ENCODE assay signal across 9 mouse cellular contexts in the genomic region with DNA sequence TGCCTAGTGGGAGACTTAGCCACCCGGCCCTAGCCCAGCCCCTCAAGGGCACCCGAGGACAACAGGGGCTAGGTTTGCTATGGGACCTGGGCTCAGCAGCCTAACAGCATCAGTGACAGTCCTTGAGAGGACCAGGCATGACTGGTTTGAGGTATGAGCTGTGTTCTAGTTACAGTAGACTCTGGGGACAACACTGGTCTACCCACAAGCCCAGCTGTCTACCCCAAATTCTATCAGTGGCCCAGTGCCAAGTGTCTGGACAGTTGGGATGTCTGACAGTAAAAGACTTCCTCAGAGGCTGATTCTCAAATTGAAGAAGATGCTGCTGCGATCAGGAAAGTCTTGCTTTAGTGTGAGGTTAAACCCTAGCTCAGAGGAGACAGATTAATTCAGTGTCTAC. TPM values are rescaled to one million over a fixed set of nuclear protein-coding genes. Genes with fewer than 3 reads are reported as not detected.
DNase-seq lines count a peak whose midpoint lies in the region; ATAC-seq lines count a peak whose summit lies in the region.
"Had no signal": no experiment of that assay in that cellular context is flagged by ENCODE, and none has a peak within 500 bp of the region (broad histone marks: within the 10 kb centered on the region; RNA-seq: fewer than 3 reads in every experiment).

No protein-coding gene starts in this region.

- no peaks in the 10 kb centered on the region for H3K9me3 ChIP-seq in heart, embryonic 16.5 days (replicated peaks; ENCODE audit: control insufficient read depth, low read length)
- no peaks in the 10 kb centered on the region for H3K9me3 ChIP-seq in lung, embryonic 15.5 days
- H3K9me3 ChIP-seq: forebrain, embryonic 10.5 days had no signal

- peak overlapping the region; percentile 47 for H3K27ac ChIP-seq in heart, embryonic 16.5 days (ENCODE audit: low read length)
- H3K27ac ChIP-seq in lung, embryonic 15.5 days = peak overlapping the region; percentile 76
- H3K27ac ChIP-seq: forebrain, embryonic 10.5 days had no signal

- no peak for ATAC-seq in heart, embryonic 16.5 days (replicated peaks; ENCODE audit: extremely low read depth, insufficient read depth, low FRiP score)
- peak; percentile 43; the same call in 1 of the 2 replicates for ATAC-seq in lung, embryonic 15.5 days (ENCODE audit: borderline replicate concordance, extremely low read depth, low FRiP score, low TSS enrichment)
- ATAC-seq in granulocyte monocyte progenitor cell, adult 5-6 weeks (replicated peaks; ENCODE audit: poor library complexity, severe bottlenecking) = no peak
- ATAC-seq: inflammation-experienced regulatory T-cells, adult 6 months had no signal

- no peak overlapping the region for H3K4me2 ChIP-seq in heart, embryonic 16.5 days (ENCODE audit: low read depth, low read length)
- no peak overlapping the region for H3K4me2 ChIP-seq in lung, embryonic 15.5 days

- H3K4me3 ChIP-seq in heart, embryonic 16.5 days (ENCODE audit: low read length) = no peak overlapping the region
- H3K4me3 ChIP-seq in lung, embryonic 15.5 days = no peak overlapping the region
- H3K4me3 ChIP-seq: forebrain, embryonic 10.5 days had no signal

- WGBS in heart, embryonic 16.5 days = 62% methylated on average over 3 of the region's 3 CpGs
- WGBS in lung, embryonic 15.5 days = 72% methylated on average over 3 of the region's 3 CpGs

- no peaks in the 10 kb centered on the region for H3K27me3 ChIP-seq in heart, embryonic 16.5 days (ENCODE audit: control insufficient read depth, insufficient read depth, low read length)
- no peaks in the 10 kb centered on the region for H3K27me3 ChIP-seq in lung, embryonic 15.5 days

- H3K36me3 ChIP-seq in heart, embryonic 16.5 days (ENCODE audit: control insufficient read depth, insufficient read depth) = peaks cover 4% of the 10 kb centered on the region; the same call in 1 of the 2 replicates
- H3K36me3 ChIP-seq in lung, embryonic 15.5 days = no peaks in the 10 kb centered on the region; the same call in 1 of the 2 replicates

- intact Hi-C loops in heart, postnatal 10 days (cut with DNase I) = no loop called here

- DNase-seq in heart, postnatal 10 days = no peak
- DNase-seq in lung, postnatal 36 days = no peak
- DNase-seq in heart, postnatal 4 days = peak; percentile 47
- peak; percentile 65 to 76 for DNase-seq in right cerebral cortex, postnatal 10 days (ENCODE audit: low spot score in 2 of 2)

- no peak overlapping the region; the same call in 1 of the 2 replicates for H3K9ac ChIP-seq in heart, embryonic 16.5 days (ENCODE audit: low read length)
- H3K9ac ChIP-seq in lung, embryonic 15.5 days = no peak overlapping the region

- H3K4me1 ChIP-seq in heart, embryonic 16.5 days (ENCODE audit: control insufficient read depth, insufficient read depth, low read length) = peaks cover 31% of the 10 kb centered on the region
- H3K4me1 ChIP-seq in lung, embryonic 15.5 days = peaks cover 29% of the 10 kb centered on the region

RNA-seq across cellular contexts. Expression of a gene that starts 20.6 kb away (rescaled TPM):
- polyA plus RNA-seq in heart, embryonic 16.5 days (2015; fragmentation: Nextera tagmentation; extraction: Ambion mirVana) = 62.4 and 63.7 TPM in 2 replicates
- 10 to 100 TPM; 60.1 to 64.0 TPM for total RNA-seq in heart, postnatal 10 days (2021)
- polyA plus RNA-seq in lung, embryonic 15.5 days (2015; fragmentation: Nextera tagmentation; extraction: Ambion mirVana) = 80.8 and 82.1 TPM in 2 replicates
- 10 to 100 TPM; 58.2 to 59.5 TPM for total RNA-seq in heart, postnatal 4 days (2021)
- 112 and 132 TPM in 2 replicates for total RNA-seq in granulocyte monocyte progenitor cell, adult 5-6 weeks (2014; fragmentation: Nextera tagmentation)
- total RNA-seq in granulocyte monocyte progenitor cell, adult 5-6 weeks (2017) = 47.1 and 47.3 TPM in 2 replicates

RNA-seq across cellular contexts. Expression of a gene that starts 26.7 kb away (rescaled TPM):
- 0.24 and 0.25 TPM in 2 replicates for polyA plus RNA-seq in heart, embryonic 16.5 days (2015; fragmentation: Nextera tagmentation; extraction: Ambion mirVana)
- 1 to 10 TPM in 1 of 2 experiments, under 1 TPM in 1; 0.60 to 2.1 TPM for total RNA-seq in heart, postnatal 10 days (2021)
- 2.6 and 2.8 TPM in 2 replicates for polyA plus RNA-seq in lung, embryonic 15.5 days (2015; fragmentation: Nextera tagmentation; extraction: Ambion mirVana)
- under 1 TPM; 0.43 to 0.52 TPM for total RNA-seq in heart, postnatal 4 days (2021)
- not detected in 2 replicates for total RNA-seq in granulocyte monocyte progenitor cell, adult 5-6 weeks (2014; fragmentation: Nextera tagmentation)
- total RNA-seq in granulocyte monocyte progenitor cell, adult 5-6 weeks (2017) = not detected in 2 replicates
- polyA plus RNA-seq: inflammation-experienced regulatory T-cells, adult 6 months had no signal

RNA-seq across cellular contexts. Expression of a gene that starts 48.5 kb away (rescaled TPM):
- polyA plus RNA-seq in heart, embryonic 16.5 days (2015; fragmentation: Nextera tagmentation; extraction: Ambion mirVana) = 26.3 and 31.3 TPM in 2 replicates
- 10 to 100 TPM; 14.8 to 16.8 TPM for total RNA-seq in heart, postnatal 10 days (2021)
- polyA plus RNA-seq in lung, embryonic 15.5 days (2015; fragmentation: Nextera tagmentation; extraction: Ambion mirVana) = 44.0 and 50.9 TPM in 2 replicates
- total RNA-seq in heart, postnatal 4 days (2021) = 10 to 100 TPM; 14.6 to 15.9 TPM
- 1.8 and 10.4 TPM in 2 replicates for total RNA-seq in granulocyte monocyte progenitor cell, adult 5-6 weeks (2014; fragmentation: Nextera tagmentation)
- total RNA-seq in granulocyte monocyte progenitor cell, adult 5-6 weeks (2017) = 3.6 and 4.6 TPM in 2 replicates

RNA-seq across cellular contexts. Expression of a gene that starts 59.8 kb away (rescaled TPM):
- polyA plus RNA-seq in heart, embryonic 16.5 days (2015; fragmentation: Nextera tagmentation; extraction: Ambion mirVana) = 34.0 and 36.2 TPM in 2 replicates
- total RNA-seq in heart, postnatal 10 days (2021) = 10 to 100 TPM; 53.1 to 55.8 TPM
- polyA plus RNA-seq in lung, embryonic 15.5 days (2015; fragmentation: Nextera tagmentation; extraction: Ambion mirVana) = 30.6 and 34.1 TPM in 2 replicates
- total RNA-seq in heart, postnatal 4 days (2021) = 10 to 100 TPM; 51.1 to 51.5 TPM
- 55.3 and 92.8 TPM in 2 replicates for total RNA-seq in granulocyte monocyte progenitor cell, adult 5-6 weeks (2014; fragmentation: Nextera tagmentation)
- total RNA-seq in granulocyte monocyte progenitor cell, adult 5-6 weeks (2017) = 5.4 and 10.1 TPM in 2 replicates

Comparison
In these comparisons a context has a peak if more than half of its experiments do, and no peak if none do; other contexts are left out.
1. DNase-seq: peak in heart, postnatal 4 days (single experiment) and right cerebral cortex, postnatal 10 days (2 of 2); none in heart, postnatal 10 days (0 of 2) and lung, postnatal 36 days (single experiment).